Mouse (Mus musculus): ENCODE measurements around the gene Olfr1282. TPM values are rescaled to one million over a fixed set of nuclear protein-coding genes. Genes with fewer than 3 reads are reported as not detected.
"Not testable (repeated sequence)": the region's sequence is repeated elsewhere in the genome, so short reads cannot be mapped to it uniquely, and the experiment has no call there.

Gene Olfr1282
- not detected in 2 replicates for polyA plus RNA-seq (2014; fragmentation: Nextera tagmentation; extraction: Ambion mirVana)

GRCm38 (mm10) chr2:111335976-111336375 lies at the start of gene Olfr1282:
Gene Olfr1282 (minus strand): TSS chr2:111336076.
- Histone ChIP-seq H3K4me3 (ENCODE audit: control insufficient read depth in 1 of 2, insufficient read depth in 1 of 2, low read depth in 1 of 2, low read length in 2 of 2) (no peak within 1 kb of the TSS), H3K9ac (ENCODE audit: low read length) (no peak within 1 kb of the TSS), H3K36me3 (ENCODE audit: control insufficient read depth, insufficient read depth, low read length) (no peaks in the 10 kb centered on the region), H3K27ac (replicated peaks in 1 of 2; ENCODE audit: control insufficient read depth in 1 of 2, insufficient read depth in 1 of 2, low read depth in 2 of 2, low read length in 2 of 2) (no peak within 1 kb of the TSS), H3K4me2 (ENCODE audit: low read length) (no peak within 1 kb of the TSS), H3K9me3 (ENCODE audit: control insufficient read depth, low read length) (no peaks in the 10 kb centered on the region), H3K27me3 (ENCODE audit: control insufficient read depth, insufficient read depth, low read length) (no peaks in the 10 kb centered on the region), H3K4me1 (ENCODE audit: control insufficient read depth in 2 of 2, insufficient read depth in 2 of 2, low read length in 2 of 2) (no peaks in the 10 kb centered on the region)
- ATAC-seq (ENCODE audit: insufficient number of reproducible peaks, insufficient read depth, low FRiP score, low read depth): no peak
- WGBS: 59% methylated on average over 2 of the region's 2 CpGs

GRCm38 (mm10) chr2:111375222-111375621 lies 39.3 kb upstream of the Olfr1282 start, which contains the start of gene Olfr1284:
Gene Olfr1284 (plus strand): TSS chr2:111375522.
- no peaks in the 10 kb centered on the region for H3K27me3 ChIP-seq (ENCODE audit: control insufficient read depth, insufficient read depth, low read length)
- no peak for ATAC-seq (ENCODE audit: insufficient number of reproducible peaks, insufficient read depth, low FRiP score, low read depth)
- H3K27ac ChIP-seq (replicated peaks in 1 of 2; ENCODE audit: control insufficient read depth in 1 of 2, insufficient read depth in 1 of 2, low read depth in 2 of 2, low read length in 2 of 2): no peak within 1 kb of the TSS
- no peak within 1 kb of the TSS for H3K9ac ChIP-seq (ENCODE audit: low read length)
- H3K9me3 ChIP-seq (ENCODE audit: control insufficient read depth, low read length): no peaks in the 10 kb centered on the region
- H3K36me3 ChIP-seq (ENCODE audit: control insufficient read depth, insufficient read depth, low read length): no peaks in the 10 kb centered on the region
- H3K4me1 ChIP-seq (ENCODE audit: control insufficient read depth in 2 of 2, insufficient read depth in 2 of 2, low read length in 2 of 2): no peaks in the 10 kb centered on the region
- no peak within 1 kb of the TSS for H3K4me3 ChIP-seq (ENCODE audit: control insufficient read depth in 1 of 2, insufficient read depth in 1 of 2, low read depth in 1 of 2, low read length in 2 of 2)
- no peak within 1 kb of the TSS for H3K4me2 ChIP-seq (ENCODE audit: low read length)
- WGBS: 76% methylated on average over 1 of the region's 1 CpGs

GRCm38 (mm10) chr2:111366490-111366889 lies 30.6 kb upstream of the Olfr1282 start, which contains the start of gene Olfr1283:
Gene Olfr1283 (plus strand): TSS chr2:111366790.
- H3K36me3 ChIP-seq (ENCODE audit: control insufficient read depth, insufficient read depth, low read length): no peaks in the 10 kb centered on the region
- no peaks in the 10 kb centered on the region for H3K27me3 ChIP-seq (ENCODE audit: control insufficient read depth, insufficient read depth, low read length)
- H3K4me1 ChIP-seq (ENCODE audit: control insufficient read depth in 2 of 2, insufficient read depth in 2 of 2, low read length in 2 of 2): no peaks in the 10 kb centered on the region
- no peak within 1 kb of the TSS for H3K9ac ChIP-seq (ENCODE audit: low read length)
- no peak within 1 kb of the TSS for H3K4me3 ChIP-seq (ENCODE audit: control insufficient read depth in 1 of 2, insufficient read depth in 1 of 2, low read depth in 1 of 2, low read length in 2 of 2)
- H3K27ac ChIP-seq (replicated peaks in 1 of 2; ENCODE audit: control insufficient read depth in 1 of 2, insufficient read depth in 1 of 2, low read depth in 2 of 2, low read length in 2 of 2): no peak within 1 kb of the TSS
- WGBS: 61% methylated on average over 2 of the region's 2 CpGs
- H3K4me2 ChIP-seq (ENCODE audit: low read length): no peak within 1 kb of the TSS
- ATAC-seq (ENCODE audit: insufficient number of reproducible peaks, insufficient read depth, low FRiP score, low read depth): no peak
- no peaks in the 10 kb centered on the region for H3K9me3 ChIP-seq (ENCODE audit: control insufficient read depth, low read length)

GRCm38 (mm10) chr2:111333721-111334120 lies 2.2 kb downstream of the Olfr1282 start:
- H3K4me3 ChIP-seq (ENCODE audit: control insufficient read depth in 1 of 2, insufficient read depth in 1 of 2, low read depth in 1 of 2, low read length in 2 of 2); H3K4me2 ChIP-seq (ENCODE audit: low read length); ATAC-seq (ENCODE audit: insufficient number of reproducible peaks, insufficient read depth, low FRiP score, low read depth); H3K9ac ChIP-seq (ENCODE audit: low read length); H3K36me3 ChIP-seq (ENCODE audit: control insufficient read depth, insufficient read depth, low read length); H3K4me1 ChIP-seq (ENCODE audit: control insufficient read depth in 2 of 2, insufficient read depth in 2 of 2, low read length in 2 of 2); H3K9me3 ChIP-seq (ENCODE audit: control insufficient read depth, low read length); H3K27ac ChIP-seq (replicated peaks in 1 of 2; ENCODE audit: control insufficient read depth in 1 of 2, insufficient read depth in 1 of 2, low read depth in 2 of 2, low read length in 2 of 2); H3K27me3 ChIP-seq (ENCODE audit: control insufficient read depth, insufficient read depth, low read length): not testable (repeated sequence)
- 78% methylated on average over 5 of the region's 5 CpGs for WGBS

DNA sequence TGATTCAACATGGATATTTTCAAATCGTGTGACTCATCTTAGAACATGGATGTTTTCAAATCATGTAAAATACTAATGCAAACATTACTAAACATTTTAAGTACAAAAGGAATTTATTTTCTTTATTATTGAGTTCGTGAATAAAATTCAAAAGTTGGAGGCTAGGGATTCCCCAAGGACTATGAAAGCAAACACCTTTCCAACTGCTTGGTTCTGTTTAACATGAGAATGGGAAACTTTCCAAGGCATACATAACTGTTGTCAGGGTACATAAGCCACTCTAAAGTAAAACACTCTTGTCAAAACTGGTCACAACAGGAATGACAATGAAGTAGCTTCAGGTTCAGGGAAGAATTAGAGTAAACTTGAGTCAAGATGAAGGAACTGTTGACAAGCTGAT lies 9.7 kb downstream of the Olfr1282 start, which contains the start of gene Olfr1281:
TSS of gene Olfr1281 (plus strand) at position 301 of the 400 bp plus-strand sequence.
- ATAC-seq (ENCODE audit: insufficient number of reproducible peaks, insufficient read depth, low FRiP score, low read depth): no peak
- Histone ChIP-seq H3K9me3 (ENCODE audit: control insufficient read depth, low read length) (no peaks in the 10 kb centered on the region), H3K36me3 (ENCODE audit: control insufficient read depth, insufficient read depth, low read length) (no peaks in the 10 kb centered on the region), H3K27ac (replicated peaks in 1 of 2; ENCODE audit: control insufficient read depth in 1 of 2, insufficient read depth in 1 of 2, low read depth in 2 of 2, low read length in 2 of 2) (no peak within 1 kb of the TSS), H3K4me3 (ENCODE audit: control insufficient read depth in 1 of 2, insufficient read depth in 1 of 2, low read depth in 1 of 2, low read length in 2 of 2) (no peak within 1 kb of the TSS), H3K4me1 (ENCODE audit: control insufficient read depth in 2 of 2, insufficient read depth in 2 of 2, low read length in 2 of 2) (no peaks in the 10 kb centered on the region), H3K27me3 (ENCODE audit: control insufficient read depth, insufficient read depth, low read length) (no peaks in the 10 kb centered on the region), H3K4me2 (ENCODE audit: low read length) (no peak within 1 kb of the TSS), H3K9ac (ENCODE audit: low read length) (no peak within 1 kb of the TSS)
- WGBS: 59% methylated on average over 2 of the region's 2 CpGs

GRCm38 (mm10) chr2:111313717-111314116 lies 22.2 kb downstream of the Olfr1282 start, which contains the start of gene Olfr1280:
Gene Olfr1280 (plus strand): TSS chr2:111314017.
- H3K4me2 ChIP-seq (ENCODE audit: low read length): no peak within 1 kb of the TSS
- H3K9me3 ChIP-seq (ENCODE audit: control insufficient read depth, low read length): no peaks in the 10 kb centered on the region
- no peak within 1 kb of the TSS for H3K9ac ChIP-seq (ENCODE audit: low read length)
- H3K36me3 ChIP-seq (ENCODE audit: control insufficient read depth, insufficient read depth, low read length): no peaks in the 10 kb centered on the region
- no peak for ATAC-seq (ENCODE audit: insufficient number of reproducible peaks, insufficient read depth, low FRiP score, low read depth)
- H3K4me3 ChIP-seq (ENCODE audit: control insufficient read depth in 1 of 2, insufficient read depth in 1 of 2, low read depth in 1 of 2, low read length in 2 of 2): no peak within 1 kb of the TSS
- H3K27ac ChIP-seq (replicated peaks in 1 of 2; ENCODE audit: control insufficient read depth in 1 of 2, insufficient read depth in 1 of 2, low read depth in 2 of 2, low read length in 2 of 2): no peak within 1 kb of the TSS
- H3K27me3 ChIP-seq (ENCODE audit: control insufficient read depth, insufficient read depth, low read length): no peaks in the 10 kb centered on the region
- H3K4me1 ChIP-seq (ENCODE audit: control insufficient read depth in 2 of 2, insufficient read depth in 2 of 2, low read length in 2 of 2): no peaks in the 10 kb centered on the region

DNA sequence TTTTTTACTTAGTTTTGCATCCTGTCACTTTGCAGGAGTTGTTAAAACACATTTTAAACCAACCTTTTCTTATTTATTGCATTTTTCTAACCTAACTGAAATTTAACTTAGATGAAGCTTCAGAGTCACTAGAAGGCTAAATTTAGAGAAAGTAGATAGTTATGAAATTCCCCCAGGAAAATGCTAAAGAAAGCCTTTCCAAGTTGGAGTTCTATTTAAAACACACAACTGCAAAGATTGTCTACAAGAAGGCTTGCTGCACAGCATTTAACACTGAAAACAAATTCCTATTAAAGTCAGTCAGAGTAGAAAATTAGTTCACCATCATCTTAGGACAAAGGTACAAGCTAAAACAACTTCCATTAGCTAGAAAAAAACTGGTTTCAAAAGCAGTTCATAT lies 35.5 kb downstream of the Olfr1282 start, which contains the start of gene Olfr1279:
TSS of gene Olfr1279 (plus strand) at position 262 of the 400 bp plus-strand sequence.
- no peak within 1 kb of the TSS for H3K9ac ChIP-seq (ENCODE audit: low read length)
- H3K4me2 ChIP-seq (ENCODE audit: low read length): no peak within 1 kb of the TSS
- H3K36me3 ChIP-seq (ENCODE audit: control insufficient read depth, insufficient read depth, low read length): no peaks in the 10 kb centered on the region
- no peak for ATAC-seq (ENCODE audit: insufficient number of reproducible peaks, insufficient read depth, low FRiP score, low read depth)
- no peaks in the 10 kb centered on the region for H3K27me3 ChIP-seq (ENCODE audit: control insufficient read depth, insufficient read depth, low read length)
- no peak within 1 kb of the TSS for H3K4me3 ChIP-seq (ENCODE audit: control insufficient read depth in 1 of 2, insufficient read depth in 1 of 2, low read depth in 1 of 2, low read length in 2 of 2)
- H3K4me1 ChIP-seq (ENCODE audit: control insufficient read depth in 2 of 2, insufficient read depth in 2 of 2, low read length in 2 of 2): no peaks in the 10 kb centered on the region
- no peaks in the 10 kb centered on the region for H3K9me3 ChIP-seq (ENCODE audit: control insufficient read depth, low read length)
- no peak within 1 kb of the TSS for H3K27ac ChIP-seq (replicated peaks in 1 of 2; ENCODE audit: control insufficient read depth in 1 of 2, insufficient read depth in 1 of 2, low read depth in 2 of 2, low read length in 2 of 2)

DNA sequence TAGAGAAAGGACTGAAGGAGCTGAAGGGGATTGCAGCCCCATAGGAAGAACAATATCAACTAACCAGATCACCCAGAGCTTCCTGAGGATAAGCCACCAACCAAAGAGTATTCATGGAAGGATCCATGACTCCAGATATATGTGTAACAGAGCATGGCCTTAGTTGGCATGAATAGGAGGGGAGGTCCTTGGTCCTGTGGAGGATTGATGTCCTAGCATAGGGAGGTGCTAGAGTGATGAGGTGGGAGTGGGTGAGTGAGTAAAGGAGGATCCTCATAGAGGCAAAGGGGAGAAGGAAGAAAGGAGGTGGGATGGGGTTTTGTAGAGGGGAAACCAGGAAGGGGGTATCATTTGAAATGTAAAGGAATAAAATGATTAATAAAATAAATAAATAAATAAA lies 37.3 kb downstream of the Olfr1282 start:
- no peak for ATAC-seq (ENCODE audit: insufficient number of reproducible peaks, insufficient read depth, low FRiP score, low read depth)
- H3K4me3 ChIP-seq (ENCODE audit: control insufficient read depth in 1 of 2, insufficient read depth in 1 of 2, low read depth in 1 of 2, low read length in 2 of 2): no peak overlapping the region

More for the DNA sequence above, 37.3 kb downstream of the Olfr1282 start:
- H3K9me3 ChIP-seq (ENCODE audit: control insufficient read depth, low read length): no peaks in the 10 kb centered on the region
- H3K9ac ChIP-seq (ENCODE audit: low read length): no peak overlapping the region
- H3K27me3 ChIP-seq (ENCODE audit: control insufficient read depth, insufficient read depth, low read length): no peaks in the 10 kb centered on the region
- no peak overlapping the region for H3K27ac ChIP-seq (replicated peaks in 1 of 2; ENCODE audit: control insufficient read depth in 1 of 2, insufficient read depth in 1 of 2, low read depth in 2 of 2, low read length in 2 of 2)
- H3K4me1 ChIP-seq (ENCODE audit: control insufficient read depth in 2 of 2, insufficient read depth in 2 of 2, low read length in 2 of 2): no peaks in the 10 kb centered on the region
- no peak overlapping the region for H3K4me2 ChIP-seq (ENCODE audit: low read length)
- H3K36me3 ChIP-seq (ENCODE audit: control insufficient read depth, insufficient read depth, low read length): no peaks in the 10 kb centered on the region

Measured in heart, embryonic 14.5 days (tissue).